Mouse (Mus musculus): Measurements from ENCODE around the gene Mbd6. TPM values are rescaled to one million over a fixed set of nuclear protein-coding genes. Genes with fewer than 3 reads are reported as not detected.

Gene Mbd6
- polyA plus RNA-seq, 1 experiment from 2014 or later = 8.7 TPM

DNA sequence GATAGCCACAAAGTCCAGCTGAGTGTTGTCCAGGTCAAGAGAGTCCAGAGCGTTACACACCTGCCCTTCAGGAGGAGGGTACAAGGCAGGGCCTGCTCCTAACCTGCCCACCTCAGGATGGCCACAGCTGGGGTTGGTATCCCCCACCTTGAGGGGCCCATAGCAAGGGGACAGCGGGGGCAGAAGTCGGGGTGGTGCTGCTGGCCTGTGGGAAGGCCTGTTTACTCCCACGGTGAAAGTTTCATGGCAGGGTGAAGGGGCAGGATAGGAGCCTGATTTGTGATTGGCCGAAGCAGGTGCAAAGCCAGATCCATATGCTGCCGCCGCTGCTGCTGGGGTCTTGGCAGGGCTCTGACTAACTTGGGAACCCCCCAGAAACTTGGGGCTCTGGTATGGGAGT is 41.4 kb upstream of the Mbd6 start:
- Histone ChIP-seq H3K4me3 (ENCODE audit: low read depth, low read length) (no peak overlapping the region), H3K27ac (ENCODE audit: low read depth, low read length) (no peak overlapping the region), H3K4me2 (replicated peaks; ENCODE audit: low read depth) (no peak overlapping the region), H3K4me1 (replicated peaks; ENCODE audit: control insufficient read depth, insufficient read depth, low read length) (no peaks in the 10 kb centered on the region), H3K36me3 (ENCODE audit: control insufficient read depth, insufficient read depth) (peaks cover 5% of the 10 kb centered on the region; the same call in 1 of the 2 replicates), H3K9me3 (ENCODE audit: control insufficient read depth) (no peaks in the 10 kb centered on the region), H3K27me3 (replicated peaks; ENCODE audit: control insufficient read depth, insufficient read depth, low read length) (peaks cover 3% of the 10 kb centered on the region; the same call in 1 of the 2 replicates), H3K9ac (ENCODE audit: low read depth, low read length) (no peak overlapping the region)
- ATAC-seq = no peak
- 72% methylated on average over 7 of the region's 7 CpGs for WGBS
- no peak for TF ChIP-seq CTCF (IDR thresholded peaks at IDR 0.05; ENCODE audit: low read depth)

DNA sequence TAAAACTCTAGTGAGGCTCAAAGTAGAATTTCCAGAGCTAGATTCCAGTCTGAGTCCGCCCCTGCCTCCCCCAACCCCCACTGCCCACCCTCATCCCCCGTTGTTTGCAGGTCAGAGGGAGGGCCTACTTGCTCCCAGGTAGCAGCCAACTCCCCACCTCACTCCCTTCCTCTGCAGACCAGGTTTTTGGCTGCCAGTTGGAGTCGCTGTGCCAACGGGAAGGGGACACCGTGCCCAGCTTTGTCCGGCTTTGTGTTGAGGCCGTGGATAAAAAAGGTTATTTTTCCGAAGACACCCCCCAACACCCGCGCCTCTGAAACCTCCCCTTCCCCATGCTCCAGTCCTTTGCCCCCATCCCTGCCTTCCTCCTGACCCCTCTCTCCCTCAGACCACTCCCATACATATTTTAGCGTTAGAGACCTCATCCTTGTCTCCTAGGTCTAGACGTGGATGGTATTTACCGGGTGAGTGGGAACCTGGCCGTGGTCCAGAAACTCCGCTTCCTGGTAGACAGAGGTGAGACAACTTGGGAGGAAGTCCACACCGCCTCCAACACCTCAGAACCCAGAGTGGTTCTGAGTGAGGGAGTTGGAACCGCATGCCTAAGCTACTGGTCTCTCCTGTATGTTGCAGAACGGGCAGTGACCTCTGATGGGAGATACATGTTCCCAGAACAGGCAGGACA is 38.8 kb upstream of the Mbd6 start:
- Histone ChIP-seq H3K4me3 (ENCODE audit: low read depth, low read length) (no peak overlapping the region), H3K36me3 (ENCODE audit: control insufficient read depth, insufficient read depth) (peaks cover 5% of the 10 kb centered on the region; the same call in 1 of the 2 replicates), H3K4me1 (replicated peaks; ENCODE audit: control insufficient read depth, insufficient read depth, low read length) (0 out of 2 replicates have a peak, but pooled peaks cover 4% of the 10 kb centered on the region), H3K9ac (ENCODE audit: low read depth, low read length) (no peak overlapping the region), H3K27ac (ENCODE audit: low read depth, low read length) (no peak overlapping the region), H3K9me3 (ENCODE audit: control insufficient read depth) (no peaks in the 10 kb centered on the region), H3K4me2 (replicated peaks; ENCODE audit: low read depth) (no peak overlapping the region), H3K27me3 (replicated peaks; ENCODE audit: control insufficient read depth, insufficient read depth, low read length) (peaks cover 3% of the 10 kb centered on the region; the same call in 1 of the 2 replicates)
- no peak for TF ChIP-seq CTCF (IDR thresholded peaks at IDR 0.05; ENCODE audit: low read depth)
- 64% methylated on average over 18 of the region's 18 CpGs for WGBS
- ATAC-seq = no peak

- Histone ChIP-seq H3K9me3 (ENCODE audit: control insufficient read depth) (no peaks in the 10 kb centered on the region), H3K27me3 (replicated peaks; ENCODE audit: control insufficient read depth, insufficient read depth, low read length) (0 out of 2 replicates have a peak, but pooled peaks cover 3% of the 10 kb centered on the region), H3K27ac (ENCODE audit: low read depth, low read length) (no peak overlapping the region), H3K9ac (ENCODE audit: low read depth, low read length) (peak overlapping the region; percentile 50), H3K36me3 (ENCODE audit: control insufficient read depth, insufficient read depth) (no peaks in the 10 kb centered on the region; the same call in 1 of the 2 replicates), H3K4me3 (ENCODE audit: low read depth, low read length) (peak overlapping the region; percentile 52), H3K4me2 (replicated peaks; ENCODE audit: low read depth) (peak overlapping the region; percentile 94), H3K4me1 (replicated peaks; ENCODE audit: control insufficient read depth, insufficient read depth, low read length) (0 out of 2 replicates have a peak, but pooled peaks cover 4% of the 10 kb centered on the region)
- WGBS = 17% methylated on average over 29 of the region's 29 CpGs
- no peak for ATAC-seq
- TF ChIP-seq CTCF (IDR thresholded peaks at IDR 0.05; ENCODE audit: low read depth) = no peak
Observed at GRCm38 (mm10) chr10:127326828-127327227, 38.0 kb upstream of the Mbd6 start.

DNA sequence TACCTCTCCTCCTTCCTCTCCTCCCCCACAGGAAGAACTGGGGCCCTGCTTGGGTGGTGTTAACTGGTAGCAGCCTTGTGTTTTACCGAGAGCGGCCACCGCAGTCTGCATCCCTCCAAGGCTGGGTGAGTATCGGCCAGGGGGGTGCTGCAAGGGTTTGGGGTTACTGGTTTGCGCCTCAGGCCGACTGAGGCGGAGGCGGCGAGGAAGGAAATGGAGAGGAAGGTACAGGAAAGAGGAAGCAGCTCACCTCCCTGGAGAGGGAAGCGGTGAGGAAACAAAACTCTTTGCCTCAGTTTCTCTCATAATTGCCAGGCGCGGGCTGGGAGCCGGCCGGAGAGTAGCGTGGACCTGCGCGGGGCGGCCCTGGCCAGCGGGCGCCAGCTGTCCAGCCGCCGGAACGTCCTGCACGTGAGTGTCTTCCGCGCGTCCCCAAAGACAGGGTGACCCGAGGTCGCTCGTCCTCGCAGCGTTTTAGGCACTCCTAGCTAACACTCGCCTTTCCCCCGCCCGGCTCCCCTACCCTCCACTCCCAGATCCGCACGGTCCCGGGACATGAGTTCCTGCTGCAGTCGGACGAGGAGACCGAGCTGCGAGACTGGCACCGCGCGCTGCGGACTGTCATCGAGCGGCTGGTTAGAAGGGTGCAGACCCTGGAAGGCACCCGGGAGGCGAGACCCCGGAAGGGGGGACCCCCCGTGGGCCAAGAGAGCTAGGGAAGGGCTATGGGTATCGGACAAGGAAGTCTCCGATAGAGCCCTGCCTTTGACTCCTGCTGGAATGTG is 37.4 kb upstream of the Mbd6 start:
- H3K36me3 ChIP-seq (ENCODE audit: control insufficient read depth, insufficient read depth) = no peaks in the 10 kb centered on the region; the same call in 1 of the 2 replicates
- H3K27me3 ChIP-seq (replicated peaks; ENCODE audit: control insufficient read depth, insufficient read depth, low read length) = 0 out of 2 replicates have a peak, but pooled peaks cover 3% of the 10 kb centered on the region
- no peaks in the 10 kb centered on the region for H3K9me3 ChIP-seq (ENCODE audit: control insufficient read depth)
- peak; percentile 51 for ATAC-seq
- 0 out of 2 replicates have a peak, but pooled peaks cover 4% of the 10 kb centered on the region for H3K4me1 ChIP-seq (replicated peaks; ENCODE audit: control insufficient read depth, insufficient read depth, low read length)
- WGBS = 2% methylated on average over 54 of the region's 54 CpGs
- peak overlapping the region; percentile 52 for H3K4me3 ChIP-seq (ENCODE audit: low read depth, low read length)
- H3K27ac ChIP-seq (ENCODE audit: low read depth, low read length) = no peak overlapping the region
- H3K9ac ChIP-seq (ENCODE audit: low read depth, low read length) = peak overlapping the region; percentile 50
- peak overlapping the region; percentile 94 for H3K4me2 ChIP-seq (replicated peaks; ENCODE audit: low read depth)
- TF ChIP-seq CTCF (IDR thresholded peaks at IDR 0.05; ENCODE audit: low read depth) = no peak

DNA sequence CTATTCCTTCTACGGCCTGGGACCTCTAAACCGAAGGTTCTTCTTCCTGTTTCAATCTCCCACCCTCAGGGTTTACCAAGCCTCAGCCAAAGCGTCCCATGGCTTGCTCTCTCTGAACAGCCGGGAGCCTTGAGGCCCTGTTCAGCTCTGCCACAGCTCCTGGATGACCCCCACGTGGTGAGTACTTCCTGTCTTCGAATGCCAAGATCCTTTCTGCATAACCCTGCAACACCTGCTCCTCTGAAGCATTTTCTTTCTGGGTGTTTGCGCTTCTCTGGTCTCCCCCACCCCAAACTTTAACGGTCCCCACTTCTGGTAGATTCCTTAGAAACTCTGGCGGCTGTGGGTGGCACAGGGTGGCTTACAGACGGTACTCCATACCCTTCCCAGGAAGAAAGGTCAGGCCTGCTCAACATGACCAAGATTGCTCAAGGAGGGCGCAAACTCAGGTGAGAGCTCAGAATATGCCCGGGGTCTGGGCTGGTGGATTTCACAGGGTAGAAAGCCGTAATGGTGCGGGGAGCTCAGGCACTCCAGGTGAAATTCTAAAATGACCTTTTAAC is 36.7 kb upstream of the Mbd6 start:
- Histone ChIP-seq H3K9me3 (ENCODE audit: control insufficient read depth) (no peaks in the 10 kb centered on the region), H3K4me1 (replicated peaks; ENCODE audit: control insufficient read depth, insufficient read depth, low read length) (0 out of 2 replicates have a peak, but pooled peaks cover 4% of the 10 kb centered on the region), H3K9ac (ENCODE audit: low read depth, low read length) (no peak overlapping the region), H3K27me3 (replicated peaks; ENCODE audit: control insufficient read depth, insufficient read depth, low read length) (0 out of 2 replicates have a peak, but pooled peaks cover 3% of the 10 kb centered on the region), H3K4me2 (replicated peaks; ENCODE audit: low read depth) (peak overlapping the region; percentile 94), H3K36me3 (ENCODE audit: control insufficient read depth, insufficient read depth) (no peaks in the 10 kb centered on the region; the same call in 1 of the 2 replicates), H3K27ac (ENCODE audit: low read depth, low read length) (no peak overlapping the region), H3K4me3 (ENCODE audit: low read depth, low read length) (peak overlapping the region; percentile 52)
- 0 out of 2 replicates have a peak, but pooled peaks have one; percentile 1 for ATAC-seq
- TF ChIP-seq CTCF (IDR thresholded peaks at IDR 0.05; ENCODE audit: low read depth) = no peak
- WGBS = 43% methylated on average over 14 of the region's 14 CpGs

GRCm38 (mm10) chr10:127324495-127324894 is 35.7 kb upstream of the Mbd6 start:
- ATAC-seq = peak; percentile 49
- H3K27ac ChIP-seq (ENCODE audit: low read depth, low read length) = no peak overlapping the region
- peak; percentile 72 for TF ChIP-seq CTCF (IDR thresholded peaks at IDR 0.05; ENCODE audit: low read depth)
- 10% methylated on average over 7 of the region's 7 CpGs for WGBS
- 0 out of 2 replicates have a peak, but pooled peaks cover 4% of the 10 kb centered on the region for H3K4me1 ChIP-seq (replicated peaks; ENCODE audit: control insufficient read depth, insufficient read depth, low read length)
- H3K9ac ChIP-seq (ENCODE audit: low read depth, low read length) = no peak overlapping the region
- H3K27me3 ChIP-seq (replicated peaks; ENCODE audit: control insufficient read depth, insufficient read depth, low read length) = 0 out of 2 replicates have a peak, but pooled peaks cover 3% of the 10 kb centered on the region
- H3K36me3 ChIP-seq (ENCODE audit: control insufficient read depth, insufficient read depth) = no peaks in the 10 kb centered on the region
- H3K4me3 ChIP-seq (ENCODE audit: low read depth, low read length) = no peak overlapping the region
- no peaks in the 10 kb centered on the region for H3K9me3 ChIP-seq (ENCODE audit: control insufficient read depth)
- no peak overlapping the region for H3K4me2 ChIP-seq (replicated peaks; ENCODE audit: low read depth)
